Mouse (Mus musculus): Measurements from ENCODE around the gene Tmem131l.

Gene Tmem131l

GRCm38 (mm10) chr3:84010995-84011663 lies 28.8 kb downstream of the Tmem131l start:
- no peak for DNase-seq (ENCODE audit: low spot score in 2 of 2)

GRCm38 (mm10) chr3:84005989-84006388 lies 34.0 kb downstream of the Tmem131l start:
- no peak for DNase-seq (ENCODE audit: low spot score in 2 of 2)

GRCm38 (mm10) chr3:84004330-84005090 lies 35.5 kb downstream of the Tmem131l start:
- DNase-seq (ENCODE audit: low spot score in 2 of 2), result no peak

- no peak for DNase-seq (ENCODE audit: low spot score in 2 of 2)
Observed at GRCm38 (mm10) chr3:84002433-84003090, 37.4 kb downstream of the Tmem131l start.

- DNase-seq (ENCODE audit: low spot score in 2 of 2), result no peak
Observed at GRCm38 (mm10) chr3:83997563-83997962, 42.4 kb downstream of the Tmem131l start.

GRCm38 (mm10) chr3:83997036-83997435 lies 42.9 kb downstream of the Tmem131l start:
- DNase-seq (ENCODE audit: low spot score in 2 of 2), result no peak

- DNase-seq (ENCODE audit: low spot score in 2 of 2), result no peak
Observed at GRCm38 (mm10) chr3:83996086-83996485, 43.9 kb downstream of the Tmem131l start.

GRCm38 (mm10) chr3:83995254-83995830 lies 44.6 kb downstream of the Tmem131l start:
- DNase-seq (ENCODE audit: low spot score in 2 of 2), result no peak

- DNase-seq (ENCODE audit: low spot score in 2 of 2), result no peak
Observed at GRCm38 (mm10) chr3:83994217-83994839, 45.6 kb downstream of the Tmem131l start.

- DNase-seq (ENCODE audit: low spot score in 2 of 2), result peak in 1 of 2 experiments; percentile 20
Observed at GRCm38 (mm10) chr3:83993089-83993516, 46.9 kb downstream of the Tmem131l start.

GRCm38 (mm10) chr3:83991691-83992524 lies 48.1 kb downstream of the Tmem131l start:
- DNase-seq (ENCODE audit: low spot score in 2 of 2), result no peak

GRCm38 (mm10) chr3:83988214-83988613 lies 51.8 kb downstream of the Tmem131l start:
- DNase-seq (ENCODE audit: low spot score in 2 of 2), result no peak

GRCm38 (mm10) chr3:83987533-83988112 lies 52.4 kb downstream of the Tmem131l start:
- no peak for DNase-seq (ENCODE audit: low spot score in 2 of 2)

- DNase-seq (ENCODE audit: low spot score in 2 of 2), result no peak
Observed at GRCm38 (mm10) chr3:83986740-83987139, 53.2 kb downstream of the Tmem131l start.

GRCm38 (mm10) chr3:83985426-83985825 lies 54.5 kb downstream of the Tmem131l start:
- DNase-seq (ENCODE audit: low spot score in 2 of 2), result no peak

GRCm38 (mm10) chr3:83984379-83984778 lies 55.6 kb downstream of the Tmem131l start:
- DNase-seq (ENCODE audit: low spot score in 2 of 2), result no peak

GRCm38 (mm10) chr3:83982821-83983220 lies 57.2 kb downstream of the Tmem131l start:
- no peak for DNase-seq (ENCODE audit: low spot score in 2 of 2)

GRCm38 (mm10) chr3:83980231-83980872 lies 59.6 kb downstream of the Tmem131l start:
- DNase-seq (ENCODE audit: low spot score in 2 of 2), result no peak

GRCm38 (mm10) chr3:83978497-83979410 lies 61.2 kb downstream of the Tmem131l start:
- DNase-seq (ENCODE audit: low spot score in 2 of 2), result no peak
